Mouse (Mus musculus): ENCODE results near the gene Mid2.

DNA sequence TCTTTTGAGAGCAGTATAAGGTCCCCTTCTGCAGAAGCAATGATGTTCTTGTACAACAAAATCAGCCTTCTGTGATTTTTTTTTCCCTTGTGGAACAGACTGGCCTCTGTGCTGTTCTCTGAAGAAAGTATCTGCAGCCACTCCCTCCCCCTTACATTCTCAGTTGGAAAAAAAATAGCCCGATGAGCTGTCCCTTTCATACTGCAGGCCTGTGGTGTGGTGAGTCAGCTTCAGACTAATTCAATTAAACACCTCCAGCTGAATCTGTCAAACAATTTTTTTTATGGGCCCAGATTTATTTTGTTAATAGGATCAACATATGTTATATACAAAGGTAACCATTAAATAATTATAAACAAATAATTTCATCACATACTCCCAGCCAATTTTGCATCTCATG is 3.7 kb upstream of the Mid2 start:
- TF ChIP-seq GATA1 (IDR thresholded peaks at IDR 0.05; ENCODE audit: borderline replicate concordance, low read length) (no peak), FLI1 (IDR thresholded peaks at IDR 0.05; ENCODE audit: low read length) (no peak)
